Mouse (Mus musculus) heart, adult 2 months (tissue): Measurements from ENCODE around the gene Gpcpd1.

Experiments used
- CTCF ChIP-seq: fragments of 200-600 bp; IDR thresholded peaks from 2 replicates; pipeline ENCODE4 v1.8.1; 2022; ENCODE audit warnings: antibody characterized with exemption, mild to moderate bottlenecking, moderate library complexity
- EP300 ChIP-seq: fragments of 200-500 bp; IDR thresholded peaks from 2 replicates; pipeline ENCODE4 v1.6.1; 2011; ENCODE audit warnings: low read depth, low read length, control low read depth; ENCODE audit not compliant: insufficient read depth
- POLR2A ChIP-seq: fragments of 200-500 bp; IDR thresholded peaks from 2 replicates; pipeline ENCODE4 v1.6.1; 2011; ENCODE audit warnings: mild to moderate bottlenecking, low read depth, low read length, control low read depth; ENCODE audit not compliant: insufficient read depth

DNA sequence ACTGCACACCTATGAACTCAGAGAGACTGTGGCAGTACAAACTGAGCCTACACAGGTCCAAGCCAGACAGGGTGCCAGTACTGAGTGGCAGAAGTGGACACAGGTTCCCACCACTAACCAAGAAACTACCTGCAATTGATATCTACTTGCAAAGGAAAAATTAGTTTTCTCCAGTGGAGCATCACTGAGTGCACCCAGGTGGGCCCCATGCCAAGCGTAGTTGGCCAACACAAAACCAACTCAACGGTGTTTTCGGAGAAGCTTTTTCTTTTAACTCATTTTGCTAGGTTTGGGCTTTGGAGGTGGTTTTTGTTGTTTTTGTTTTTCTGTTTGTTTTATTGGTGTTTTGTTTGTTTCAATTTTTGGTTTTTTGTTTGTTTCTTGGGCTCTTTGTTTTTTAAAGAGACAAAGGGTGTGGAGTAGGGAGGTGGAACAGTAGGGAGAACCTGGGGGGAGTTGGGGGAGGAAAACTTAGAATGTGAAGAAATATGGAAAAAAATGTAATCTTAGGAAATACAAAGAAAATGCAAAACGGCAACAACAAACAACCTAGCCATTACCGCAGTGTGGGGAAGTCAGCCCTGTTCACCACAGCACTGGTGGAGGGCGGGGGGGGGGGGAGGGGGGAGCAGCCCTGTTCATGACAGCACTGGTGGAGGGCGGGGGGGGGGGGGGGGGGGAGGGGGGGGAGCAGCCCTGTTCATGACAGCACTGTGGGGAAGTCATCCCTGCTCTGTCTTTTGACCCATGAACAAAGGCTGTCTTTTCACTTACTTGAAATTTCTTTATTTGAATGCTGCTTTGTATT lies 76.3 kb downstream of the Gpcpd1 start:
- TF ChIP-seq POLR2A (no peak), CTCF (no peak), EP300 (no peak)
